Mouse (Mus musculus) midbrain, embryonic 15.5 days (tissue): Measurements from ENCODE around the gene Cacna1d. TPM values are rescaled to one million over a fixed set of nuclear protein-coding genes. Genes with fewer than 3 reads are reported as not detected.

Experiments
- ATAC-seq: fragments of 200-750 bp; cut with Nextera tagmentation; replicated peaks from 2 replicates; pipeline ENCODE4 v1.8.0; 2017; ENCODE audit warnings: moderate TSS enrichment
- H3K27ac ChIP-seq: fragments of 300-500 bp; sonication (generic); 2 replicates; pipeline ENCODE4 v1.5.1; 2015; ENCODE audit warnings: mild to moderate bottlenecking, inconsistent platforms
- H3K27me3 ChIP-seq: fragments of 300-500 bp; sonication (generic); replicated peaks from 2 replicates; pipeline ENCODE4 v1.6.1; 2015; ENCODE audit warnings: inconsistent platforms
- H3K36me3 ChIP-seq: fragments of 300-500 bp; sonication (generic); replicated peaks from 2 replicates; pipeline ENCODE4 v1.6.1; 2015; ENCODE audit warnings: inconsistent platforms
- H3K4me1 ChIP-seq: fragments of 300-500 bp; sonication (generic); 2 replicates; pipeline ENCODE4 v1.6.1; 2015; ENCODE audit warnings: inconsistent platforms
- H3K4me2 ChIP-seq: fragments of 300-500 bp; sonication (generic); 2 replicates; pipeline ENCODE4 v1.6.1; 2015; ENCODE audit warnings: inconsistent platforms, mild to moderate bottlenecking, moderate library complexity
- H3K4me3 ChIP-seq: fragments of 300-500 bp; sonication (generic); 2 replicates; pipeline ENCODE4 v1.5.1; 2015; ENCODE audit warnings: mild to moderate bottlenecking, inconsistent platforms
- H3K9ac ChIP-seq: fragments of 300-500 bp; sonication (generic); 2 replicates; pipeline ENCODE4 v1.6.1; 2015; ENCODE audit warnings: mild to moderate bottlenecking, inconsistent platforms
- H3K9me3 ChIP-seq: fragments of 300-500 bp; sonication (generic); 2 replicates; pipeline ENCODE4 v1.6.1; 2016; ENCODE audit warnings: inconsistent platforms
- whole genome bisulfite sequencing: fragments of 180-500 bp; shearing (Covaris S2); methylation state at CpG from one replicate; pipeline ENCODE4 v1.1.7; 2015; ENCODE audit warnings: mixed read lengths; 5-methylcytosine and 5-hydroxymethylcytosine counted together
- polyA plus RNA-seq: library from polyadenylated mRNA; unstranded; fragments of >200 nt; fragmentation: Nextera tagmentation; extraction: Ambion mirVana; gene quantifications from 2 replicates; pipeline ENCODE4 v1.2.1, GENCODE M21; 2015

Cacna1d gene
- polyA plus RNA-seq, 1 experiment from 2014 or later: 12.1 TPM

GRCm38 (mm10) chr14:30019792-30020575 is 471.3 kb downstream of the Cacna1d start:
- no peak for ATAC-seq
- no peaks in the 10 kb centered on the region for H3K9me3 ChIP-seq
- H3K9ac ChIP-seq: no peak overlapping the region
- no peaks in the 10 kb centered on the region for H3K4me1 ChIP-seq
- no peak overlapping the region for H3K4me3 ChIP-seq
- no peak overlapping the region for H3K27ac ChIP-seq
- 42% methylated on average over 9 of the region's 9 CpGs for WGBS
- no peaks in the 10 kb centered on the region for H3K36me3 ChIP-seq
- no peaks in the 10 kb centered on the region for H3K27me3 ChIP-seq
- no peak overlapping the region for H3K4me2 ChIP-seq

- Histone ChIP-seq H3K4me3 (no peak overlapping the region), H3K4me2 (no peak overlapping the region), H3K36me3 (no peaks in the 10 kb centered on the region), H3K9ac (no peak overlapping the region), H3K4me1 (no peaks in the 10 kb centered on the region), H3K27ac (no peak overlapping the region), H3K27me3 (no peaks in the 10 kb centered on the region), H3K9me3 (no peaks in the 10 kb centered on the region)
- ATAC-seq: no peak
- 91% methylated on average over 8 of the region's 8 CpGs for WGBS
These were observed 471.9 kb downstream of the Cacna1d start for GRCm38 (mm10) chr14:30019375-30019774.

- H3K27me3 ChIP-seq: no peaks in the 10 kb centered on the region
- no peak overlapping the region for H3K4me2 ChIP-seq
- no peaks in the 10 kb centered on the region for H3K4me1 ChIP-seq
- WGBS: 93% methylated on average over 6 of the region's 6 CpGs
- no peak overlapping the region for H3K4me3 ChIP-seq
- no peak overlapping the region for H3K27ac ChIP-seq
- no peak overlapping the region for H3K9ac ChIP-seq
- no peaks in the 10 kb centered on the region for H3K9me3 ChIP-seq
- ATAC-seq: no peak
- H3K36me3 ChIP-seq: no peaks in the 10 kb centered on the region
These were observed 472.4 kb downstream of the Cacna1d start for GRCm38 (mm10) chr14:30018846-30019245.

- no peaks in the 10 kb centered on the region for H3K4me1 ChIP-seq
- H3K27me3 ChIP-seq: no peaks in the 10 kb centered on the region
- no peaks in the 10 kb centered on the region for H3K9me3 ChIP-seq
- H3K27ac ChIP-seq: no peak overlapping the region
- WGBS: 95% methylated on average over 4 of the region's 4 CpGs
- H3K9ac ChIP-seq: no peak overlapping the region
- no peaks in the 10 kb centered on the region for H3K36me3 ChIP-seq
- no peak for ATAC-seq
- H3K4me3 ChIP-seq: no peak overlapping the region
- H3K4me2 ChIP-seq: no peak overlapping the region
These were observed 472.8 kb downstream of the Cacna1d start for GRCm38 (mm10) chr14:30018463-30018801.

GRCm38 (mm10) chr14:30017794-30018462 is 473.3 kb downstream of the Cacna1d start:
- Histone ChIP-seq H3K36me3 (no peaks in the 10 kb centered on the region), H3K4me3 (no peak overlapping the region), H3K4me2 (no peak overlapping the region), H3K9ac (no peak overlapping the region), H3K27me3 (no peaks in the 10 kb centered on the region), H3K4me1 (no peaks in the 10 kb centered on the region), H3K27ac (no peak overlapping the region), H3K9me3 (no peaks in the 10 kb centered on the region)
- ATAC-seq: no peak
- 91% methylated on average over 8 of the region's 8 CpGs for WGBS

- 93% methylated on average over 5 of the region's 5 CpGs for WGBS
- ATAC-seq: no peak
- no peaks in the 10 kb centered on the region for H3K36me3 ChIP-seq
- no peaks in the 10 kb centered on the region for H3K27me3 ChIP-seq
- no peak overlapping the region for H3K4me2 ChIP-seq
- no peak overlapping the region for H3K4me3 ChIP-seq
- no peak overlapping the region for H3K9ac ChIP-seq
- H3K9me3 ChIP-seq: no peaks in the 10 kb centered on the region
- H3K4me1 ChIP-seq: no peaks in the 10 kb centered on the region
- H3K27ac ChIP-seq: no peak overlapping the region
These were observed 474.6 kb downstream of the Cacna1d start for GRCm38 (mm10) chr14:30016666-30017065.

- H3K27me3 ChIP-seq: peaks cover 4% of the 10 kb centered on the region; the same call in 1 of the 2 replicates
- H3K9ac ChIP-seq: no peak overlapping the region
- no peaks in the 10 kb centered on the region for H3K9me3 ChIP-seq
- no peak overlapping the region for H3K27ac ChIP-seq
- no peak overlapping the region for H3K4me3 ChIP-seq
- H3K4me2 ChIP-seq: no peak overlapping the region
- ATAC-seq: no peak
- no peaks in the 10 kb centered on the region for H3K36me3 ChIP-seq
- no peaks in the 10 kb centered on the region for H3K4me1 ChIP-seq
- WGBS: 57% methylated on average over 1 of the region's 1 CpGs
These were observed 476.2 kb downstream of the Cacna1d start for GRCm38 (mm10) chr14:30015008-30015407.

GRCm38 (mm10) chr14:30014487-30014886 is 476.8 kb downstream of the Cacna1d start:
- H3K4me3 ChIP-seq: no peak overlapping the region
- H3K36me3 ChIP-seq: no peaks in the 10 kb centered on the region
- H3K9ac ChIP-seq: no peak overlapping the region
- no peak for ATAC-seq
- peaks cover 9% of the 10 kb centered on the region for H3K27me3 ChIP-seq
- no peaks in the 10 kb centered on the region for H3K4me1 ChIP-seq
- H3K27ac ChIP-seq: no peak overlapping the region
- H3K4me2 ChIP-seq: no peak overlapping the region
- H3K9me3 ChIP-seq: no peaks in the 10 kb centered on the region
- 68% methylated on average over 10 of the region's 10 CpGs for WGBS

GRCm38 (mm10) chr14:30011886-30012560 is 479.2 kb downstream of the Cacna1d start:
- ATAC-seq: no peak
- Histone ChIP-seq H3K36me3 (no peaks in the 10 kb centered on the region), H3K27me3 (peaks cover 19% of the 10 kb centered on the region), H3K4me1 (peaks cover 10% of the 10 kb centered on the region), H3K4me3 (no peak overlapping the region), H3K9me3 (no peaks in the 10 kb centered on the region), H3K9ac (no peak overlapping the region), H3K27ac (no peak overlapping the region), H3K4me2 (no peak overlapping the region)
- 81% methylated on average over 10 of the region's 10 CpGs for WGBS

GRCm38 (mm10) chr14:30009864-30010560 is 481.2 kb downstream of the Cacna1d start:
- Histone ChIP-seq H3K36me3 (no peaks in the 10 kb centered on the region), H3K9me3 (no peaks in the 10 kb centered on the region), H3K4me1 (peaks cover 10% of the 10 kb centered on the region), H3K4me2 (no peak overlapping the region), H3K9ac (no peak overlapping the region), H3K27me3 (peaks cover 19% of the 10 kb centered on the region), H3K27ac (no peak overlapping the region), H3K4me3 (no peak overlapping the region)
- WGBS: 72% methylated on average over 10 of the region's 10 CpGs
- no peak for ATAC-seq

- Histone ChIP-seq H3K27ac (no peak within 1 kb of the TSS), H3K27me3 (peaks cover 19% of the 10 kb centered on the region), H3K9ac (peak within 1 kb of the TSS; percentile 34), H3K36me3 (no peaks in the 10 kb centered on the region), H3K9me3 (no peaks in the 10 kb centered on the region), H3K4me2 (peak within 1 kb of the TSS; percentile 90), H3K4me3 (peak within 1 kb of the TSS; percentile 44), H3K4me1 (peaks cover 10% of the 10 kb centered on the region)
- peak; percentile 66 for ATAC-seq
- 10% methylated on average over 54 of the region's 54 CpGs for WGBS
These were observed 482.3 kb downstream of the Cacna1d start, which contains the start of the genes Il17rb and Chdh for GRCm38 (mm10) chr14:30008733-30009575. Il17rb (minus strand) TSS chr14:30008896. Chdh (plus strand) TSS chr14:30009023.
